Mouse (Mus musculus): ENCODE results near the gene Idh3a.

DNA sequence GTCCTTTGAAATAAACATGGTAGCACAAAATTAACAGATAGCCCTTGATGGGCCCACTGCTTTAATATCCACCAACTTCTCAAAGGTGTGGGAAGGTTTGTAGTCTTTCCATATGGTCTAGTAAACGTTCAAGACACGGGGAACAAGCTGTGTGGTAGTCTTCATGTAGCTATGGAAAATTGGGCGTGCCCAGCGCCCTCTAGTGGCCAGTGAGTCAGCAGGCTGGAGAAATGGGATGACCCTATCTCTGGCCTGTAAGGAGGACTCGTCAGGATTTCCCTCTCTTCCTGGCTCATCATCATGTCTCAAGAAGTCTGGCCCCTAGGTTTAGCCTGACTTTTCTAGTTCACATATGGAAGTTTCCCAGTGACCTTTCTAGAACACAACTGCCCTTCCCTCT, 38.6 kb upstream of the Idh3a start:
- TF ChIP-seq CTCF (IDR thresholded peaks at IDR 0.05; ENCODE audit: control insufficient read depth, insufficient read depth, low read length) = peak; percentile 90
- no peak for TF ChIP-seq POLR2A (IDR thresholded peaks at IDR 0.05; ENCODE audit: borderline replicate concordance, control insufficient read depth, low read depth, low read length)

Measured in bone marrow, adult 2 months (tissue).